Mouse (Mus musculus) heart, adult 9 months (tissue): ENCODE data around the gene Sox1.

Experiments used
- DNase-seq, 2 experiments: peaks; one replicate each; pipeline ENCODE4 v3.0.0; 2022; ENCODE audit warnings: low spot score in 2 of 2

Gene Sox1

GRCm38 (mm10) chr8:12389116-12389471 lies 6.0 kb upstream of the Sox1 start:
- DNase-seq, result no peak

GRCm38 (mm10) chr8:12389801-12390639 lies 5.1 kb upstream of the Sox1 start:
- no peak for DNase-seq

- no peak for DNase-seq
Measured at GRCm38 (mm10) chr8:12390640-12391365, 4.3 kb upstream of the Sox1 start.

DNA sequence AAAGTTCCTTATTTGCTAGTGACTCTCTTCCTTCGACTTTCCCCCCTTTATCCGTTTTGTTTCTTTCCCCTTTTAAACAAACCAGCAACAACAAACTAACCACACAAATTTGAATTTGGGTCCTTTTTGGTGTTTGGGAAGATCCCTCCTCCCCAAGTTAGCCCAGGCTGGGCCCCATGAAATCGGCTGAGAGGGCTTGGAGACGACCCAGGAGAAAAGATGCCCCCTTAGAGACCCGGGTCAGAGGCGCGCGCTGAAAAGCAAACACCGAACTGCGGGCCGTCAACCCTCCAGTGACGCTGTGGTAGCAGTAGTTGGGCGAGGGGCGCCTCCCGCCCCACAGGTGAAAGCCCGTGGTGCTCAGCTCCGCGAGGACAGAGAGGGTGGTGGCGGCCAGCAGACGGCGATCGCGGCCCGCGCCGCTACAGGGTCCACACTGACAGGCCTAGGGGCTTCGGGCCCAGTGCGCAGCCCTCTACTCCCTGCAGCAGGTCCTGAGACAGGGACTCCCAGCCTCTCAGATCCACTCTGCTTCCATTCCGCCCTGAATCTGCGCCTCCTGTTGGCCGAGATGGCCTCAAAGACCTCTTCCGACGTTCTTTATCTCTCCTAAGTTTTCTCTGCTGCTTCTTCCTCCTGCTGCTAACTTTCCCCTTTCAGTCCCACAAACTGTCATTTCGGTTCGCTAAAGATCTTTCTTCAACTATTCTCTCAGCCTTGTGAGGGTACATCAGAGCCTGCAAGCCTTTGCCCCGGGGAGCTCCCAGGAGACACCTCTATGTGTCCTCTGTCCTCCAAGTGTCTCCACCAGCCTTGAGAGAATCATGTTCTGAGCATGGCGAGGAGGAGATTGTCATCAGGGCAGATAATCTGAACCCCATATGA lies 3.5 kb upstream of the Sox1 start:
- no peak for DNase-seq

GRCm38 (mm10) chr8:12392801-12393200 lies 2.3 kb upstream of the Sox1 start:
- DNase-seq, result no peak

DNA sequence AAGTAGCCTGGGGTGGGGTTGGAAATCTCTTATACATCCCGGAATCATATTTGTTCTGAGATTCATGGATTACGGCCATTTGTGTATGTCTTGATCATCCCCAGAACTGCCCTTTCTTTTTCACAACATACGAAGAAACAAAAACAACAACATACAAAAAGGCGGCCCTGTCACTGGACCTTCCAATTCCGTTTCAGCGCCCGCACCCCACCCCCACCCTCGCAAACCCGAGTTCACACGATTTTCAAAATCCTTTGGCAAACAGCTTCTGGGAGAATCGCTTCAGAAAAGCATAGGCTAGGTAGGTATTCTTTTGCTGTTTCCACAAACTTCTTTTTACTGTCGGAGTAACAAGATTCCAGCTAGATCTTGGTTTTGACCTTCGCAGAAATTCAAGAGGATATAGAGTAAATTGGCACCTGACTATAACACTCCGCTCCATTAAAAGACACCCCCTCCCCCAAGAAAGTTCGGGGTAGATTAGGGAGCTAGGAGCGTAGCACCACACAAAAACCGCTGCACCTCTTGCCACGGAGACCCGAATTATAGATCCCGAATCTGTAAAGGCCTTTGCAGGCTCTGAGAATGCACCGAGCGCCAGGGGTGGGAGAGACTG lies 602 bp upstream of the Sox1 start:
- no peak for DNase-seq

DNA sequence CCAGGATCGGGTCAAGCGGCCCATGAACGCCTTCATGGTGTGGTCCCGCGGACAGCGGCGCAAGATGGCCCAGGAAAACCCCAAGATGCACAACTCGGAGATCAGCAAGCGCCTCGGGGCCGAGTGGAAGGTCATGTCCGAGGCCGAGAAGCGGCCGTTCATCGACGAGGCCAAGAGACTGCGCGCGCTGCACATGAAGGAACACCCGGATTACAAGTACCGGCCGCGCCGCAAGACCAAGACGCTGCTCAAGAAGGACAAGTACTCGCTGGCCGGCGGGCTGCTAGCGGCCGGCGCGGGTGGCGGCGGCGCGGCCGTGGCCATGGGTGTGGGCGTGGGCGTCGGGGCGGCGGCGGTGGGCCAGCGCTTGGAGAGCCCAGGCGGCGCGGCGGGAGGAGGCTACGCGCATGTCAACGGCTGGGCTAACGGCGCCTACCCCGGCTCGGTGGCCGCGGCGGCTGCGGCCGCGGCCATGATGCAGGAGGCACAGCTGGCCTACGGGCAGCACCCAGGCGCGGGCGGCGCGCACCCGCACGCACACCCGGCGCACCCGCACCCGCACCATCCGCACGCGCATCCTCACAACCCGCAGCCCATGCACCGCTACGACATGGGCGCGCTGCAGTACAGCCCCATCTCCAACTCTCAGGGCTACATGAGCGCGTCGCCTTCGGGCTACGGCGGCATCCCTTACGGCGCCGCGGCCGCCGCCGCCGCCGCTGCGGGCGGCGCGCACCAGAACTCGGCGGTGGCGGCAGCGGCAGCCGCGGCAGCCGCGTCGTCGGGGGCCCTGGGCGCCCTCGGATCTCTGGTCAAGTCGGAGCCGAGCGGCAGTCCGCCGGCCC lies 1.6 kb downstream of the Sox1 start:
- no peak for DNase-seq

GRCm38 (mm10) chr8:12397346-12397925 lies 2.3 kb downstream of the Sox1 start:
- DNase-seq, result no peak

GRCm38 (mm10) chr8:12398011-12398945 lies 3.2 kb downstream of the Sox1 start:
- DNase-seq, result no peak

DNA sequence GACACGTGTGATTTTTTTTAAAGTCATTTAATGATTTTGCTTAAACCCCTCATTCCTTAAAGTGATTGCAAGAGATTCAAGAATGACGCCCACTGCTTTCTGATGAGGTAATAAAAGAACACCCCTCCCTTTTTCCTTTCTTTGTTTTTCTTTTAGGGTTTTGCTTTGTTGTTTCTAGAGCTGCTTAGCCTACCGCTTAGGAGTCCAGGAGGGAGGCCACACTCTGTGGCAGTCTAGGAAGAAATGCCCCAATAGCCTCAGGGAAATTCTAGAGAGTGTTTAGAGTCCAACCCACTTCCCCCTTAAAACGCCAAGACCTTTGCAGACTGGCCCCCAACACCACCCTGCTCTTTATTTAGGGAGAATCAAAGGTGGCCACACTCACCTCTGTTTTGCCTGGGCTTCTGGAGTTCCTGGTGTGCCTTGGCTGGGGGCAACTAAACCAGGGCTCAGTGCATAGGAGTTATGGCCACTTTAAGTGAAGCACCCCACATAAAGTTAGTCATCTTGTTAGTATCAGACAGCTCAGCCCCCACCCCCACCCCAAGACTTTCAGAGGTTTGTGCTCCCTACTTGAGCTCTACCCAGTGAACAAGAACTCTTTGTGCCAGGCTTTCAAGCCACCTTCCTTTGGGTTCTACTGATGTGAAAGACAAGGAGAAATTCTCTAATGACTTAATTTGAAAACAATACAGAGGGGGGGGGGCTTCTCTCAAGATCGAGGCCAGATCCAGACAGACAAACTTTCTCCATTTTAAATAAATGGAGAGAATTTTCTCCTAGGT lies 4.5 kb downstream of the Sox1 start:
- DNase-seq, result no peak

- no peak for DNase-seq
Measured at GRCm38 (mm10) chr8:12400611-12401390, 5.7 kb downstream of the Sox1 start.

- no peak for DNase-seq
Measured at GRCm38 (mm10) chr8:12401391-12402270, 6.5 kb downstream of the Sox1 start.

- DNase-seq, result no peak
Measured at GRCm38 (mm10) chr8:12402709-12403108, 7.6 kb downstream of the Sox1 start.

DNA sequence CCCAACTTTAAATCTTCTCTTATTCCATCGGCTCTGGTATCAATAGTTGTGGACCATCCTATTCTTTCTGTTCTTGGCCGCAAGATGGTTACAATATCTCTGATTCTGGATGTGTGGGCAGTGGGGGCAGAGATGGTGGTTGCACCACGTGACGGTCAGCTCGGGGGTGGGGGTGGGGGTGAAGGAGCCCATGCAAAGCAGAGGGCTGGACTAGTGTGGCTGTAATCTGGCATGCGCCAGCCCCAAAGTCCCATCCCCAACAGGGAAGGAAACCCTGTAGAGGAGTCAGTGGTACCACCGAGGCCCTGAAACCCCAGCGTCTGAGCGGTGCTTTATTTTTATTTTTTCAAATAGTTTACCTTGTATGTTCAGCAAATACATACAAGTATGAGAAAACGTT lies 12.9 kb downstream of the Sox1 start:
- no peak for DNase-seq

DNA sequence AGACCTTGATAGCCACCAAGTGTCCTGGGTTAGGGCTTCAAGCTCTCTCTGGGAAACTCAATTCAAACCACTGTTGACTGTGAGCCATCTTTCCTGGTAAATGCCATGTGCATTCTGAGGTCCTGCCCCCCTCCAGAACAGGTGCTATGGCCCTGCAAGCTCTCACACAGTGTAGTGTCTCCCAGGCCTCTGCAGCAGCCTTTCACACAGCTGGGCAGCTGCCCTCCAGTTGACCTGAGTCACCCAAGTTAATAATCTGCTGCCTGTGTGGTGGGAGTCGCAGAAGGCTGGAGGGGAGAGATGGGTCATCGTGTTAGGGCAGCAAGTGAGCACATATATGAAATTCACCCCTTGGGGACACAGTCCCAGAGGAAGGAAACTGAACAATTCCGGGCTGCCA lies 14.9 kb downstream of the Sox1 start:
- DNase-seq, result no peak

- DNase-seq, result no peak
Measured at GRCm38 (mm10) chr8:12417056-12417455, 22.0 kb downstream of the Sox1 start.

DNA sequence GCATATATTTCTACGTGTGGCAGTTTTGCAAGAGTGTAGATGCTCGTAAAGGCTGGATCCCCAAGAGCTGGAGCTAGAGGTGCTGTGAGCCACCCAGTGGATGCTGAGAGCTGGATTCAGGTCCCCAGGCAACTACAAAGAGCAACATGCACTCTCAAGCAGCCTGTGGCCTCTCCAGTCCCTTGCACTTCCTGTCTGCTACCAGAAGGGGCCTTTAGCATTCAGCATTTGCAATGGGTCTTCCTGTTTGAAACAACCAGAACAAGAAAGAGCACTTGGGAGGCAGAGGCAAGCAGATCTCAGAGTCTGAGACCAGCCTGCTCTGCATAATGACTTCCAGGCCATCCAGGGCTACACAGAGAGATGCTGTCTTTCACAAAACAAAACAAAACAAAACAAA lies 25.4 kb downstream of the Sox1 start:
- no peak for DNase-seq
